Mouse (Mus musculus): ENCODE measurements around the gene Dag1. TPM values are rescaled to one million over a fixed set of nuclear protein-coding genes. Genes with fewer than 3 reads are reported as not detected.

Dag1 gene
- polyA plus RNA-seq, 1 experiment from 2014 or later = 63.3 TPM

DNA sequence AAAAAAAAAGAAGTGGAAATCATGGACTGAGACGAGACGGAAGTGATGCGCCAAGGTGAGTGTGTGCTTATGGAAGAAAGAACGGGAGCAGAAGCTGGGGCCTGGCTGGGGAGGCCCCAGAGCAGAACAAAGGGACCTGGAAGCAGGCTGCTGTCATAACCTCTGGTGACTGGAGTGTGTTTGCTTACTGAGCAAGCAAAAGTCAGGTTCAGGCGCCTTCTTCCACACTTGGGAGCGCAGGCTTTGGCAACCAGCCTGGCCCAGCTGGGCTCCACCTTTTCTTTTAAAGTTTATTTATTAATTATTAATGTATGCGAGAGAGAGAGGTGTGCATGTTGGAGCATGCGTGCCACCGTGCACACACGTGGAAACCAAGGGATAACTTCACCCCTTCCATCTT is 94.0 kb downstream of the Dag1 start:
- no peak overlapping the region for H3K27ac ChIP-seq
- no peaks in the 10 kb centered on the region for H3K27me3 ChIP-seq
- 0 out of 2 replicates have a peak, but pooled peaks cover 5% of the 10 kb centered on the region for H3K9me3 ChIP-seq
- H3K36me3 ChIP-seq = no peaks in the 10 kb centered on the region
- no peak overlapping the region for H3K9ac ChIP-seq
- ATAC-seq (ENCODE audit: low FRiP score, low read depth) = no peak
- no peak overlapping the region for H3K4me2 ChIP-seq (replicated peaks)
- WGBS = 85% methylated on average over 10 of the region's 10 CpGs
- no peaks in the 10 kb centered on the region for H3K4me1 ChIP-seq
- H3K4me3 ChIP-seq = no peak overlapping the region

DNA sequence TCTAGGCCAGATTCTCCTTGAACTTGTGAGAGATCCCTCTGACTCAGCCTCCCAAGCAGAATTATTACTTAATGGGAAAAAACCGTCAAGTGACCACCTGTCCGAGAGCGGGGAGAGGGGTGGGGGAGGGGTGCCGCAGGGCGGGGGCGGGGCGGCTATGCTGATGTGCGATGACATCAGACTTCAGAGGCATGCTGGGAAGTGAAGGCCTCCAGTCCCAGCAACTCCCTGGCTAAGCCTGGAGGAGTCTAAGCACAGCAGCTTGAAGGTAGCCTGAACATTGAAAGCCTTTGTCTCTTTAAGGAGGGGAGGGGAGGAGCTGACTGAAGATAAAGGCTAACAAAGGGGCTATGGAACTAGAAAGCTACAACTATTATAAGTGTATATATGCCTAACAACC is 98.6 kb downstream of the Dag1 start:
- Histone ChIP-seq H3K9me3 (0 out of 2 replicates have a peak, but pooled peaks cover 5% of the 10 kb centered on the region), H3K4me3 (no peak overlapping the region), H3K4me1 (no peaks in the 10 kb centered on the region), H3K4me2 (replicated peaks) (no peak overlapping the region), H3K9ac (no peak overlapping the region), H3K36me3 (no peaks in the 10 kb centered on the region), H3K27ac (no peak overlapping the region), H3K27me3 (peaks cover under 1% of the 10 kb centered on the region; the same call in 1 of the 2 replicates)
- ATAC-seq (ENCODE audit: low FRiP score, low read depth) = no peak
- WGBS = 46% methylated on average over 8 of the region's 8 CpGs

DNA sequence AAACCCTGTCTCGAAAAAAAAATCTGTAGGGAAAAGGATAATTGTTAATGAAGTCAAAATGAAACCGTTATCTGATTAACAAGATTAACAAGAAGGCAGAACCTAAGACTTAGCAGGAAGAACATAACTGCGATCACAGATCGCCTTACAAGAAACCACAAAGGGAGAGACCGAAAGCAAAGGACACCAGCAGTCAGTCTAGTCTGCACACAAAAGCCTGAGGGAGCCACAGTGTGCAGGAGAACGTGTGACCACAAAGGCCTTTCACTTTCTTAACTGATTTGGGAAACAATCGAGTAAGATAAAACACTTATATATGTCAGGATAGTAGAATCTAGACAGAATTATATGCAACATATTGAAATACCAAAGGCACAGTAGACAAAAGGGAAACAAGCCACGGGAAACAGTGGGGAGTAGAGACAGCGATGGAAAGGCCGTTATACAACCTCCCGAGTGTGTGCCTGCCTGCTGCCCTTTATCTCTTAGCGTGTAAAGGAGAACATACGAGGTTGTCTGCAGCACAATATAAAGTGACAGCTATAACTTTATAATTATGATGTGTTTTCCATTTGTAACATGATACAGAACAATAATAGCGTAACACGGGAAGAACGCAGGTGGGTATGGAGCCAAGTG is 100.0 kb downstream of the Dag1 start:
- no peak for ATAC-seq (ENCODE audit: low FRiP score, low read depth)
- WGBS = 83% methylated on average over 16 of the region's 16 CpGs
- peaks cover 4% of the 10 kb centered on the region; the same call in 1 of the 2 replicates for H3K27me3 ChIP-seq
- no peaks in the 10 kb centered on the region for H3K36me3 ChIP-seq
- no peak overlapping the region for H3K4me2 ChIP-seq (replicated peaks)
- 0 out of 2 replicates have a peak, but pooled peaks cover 5% of the 10 kb centered on the region for H3K9me3 ChIP-seq
- no peak overlapping the region for H3K9ac ChIP-seq
- H3K27ac ChIP-seq = no peak overlapping the region
- no peaks in the 10 kb centered on the region for H3K4me1 ChIP-seq
- H3K4me3 ChIP-seq = no peak overlapping the region

DNA sequence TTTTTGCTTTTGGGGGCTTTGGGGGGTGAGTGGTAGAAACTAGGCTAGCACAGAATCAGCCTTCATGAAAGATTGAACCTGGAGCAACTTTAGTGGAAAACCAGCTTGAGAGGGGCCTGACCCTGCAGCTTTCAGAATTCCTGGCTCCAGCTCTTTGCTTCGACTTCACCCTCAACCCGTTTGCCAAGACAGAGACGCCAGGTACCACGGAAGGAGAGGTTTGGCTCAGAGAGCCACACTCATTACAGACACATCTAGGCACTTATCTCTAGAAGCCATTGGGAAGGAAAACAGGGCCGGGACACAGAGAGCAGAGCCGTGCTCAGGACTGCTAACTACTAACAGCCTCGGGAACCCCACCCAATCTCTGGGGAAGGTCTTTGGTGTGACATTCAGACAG is 105.9 kb downstream of the Dag1 start:
- no peak overlapping the region for H3K27ac ChIP-seq
- WGBS = 69% methylated on average over 7 of the region's 7 CpGs
- H3K27me3 ChIP-seq = peaks cover 4% of the 10 kb centered on the region; the same call in 1 of the 2 replicates
- H3K4me2 ChIP-seq (replicated peaks) = no peak overlapping the region
- ATAC-seq (ENCODE audit: low FRiP score, low read depth) = no peak
- no peak overlapping the region for H3K4me3 ChIP-seq
- H3K9ac ChIP-seq = no peak overlapping the region
- H3K9me3 ChIP-seq = no peaks in the 10 kb centered on the region
- no peaks in the 10 kb centered on the region for H3K4me1 ChIP-seq
- H3K36me3 ChIP-seq = no peaks in the 10 kb centered on the region

DNA sequence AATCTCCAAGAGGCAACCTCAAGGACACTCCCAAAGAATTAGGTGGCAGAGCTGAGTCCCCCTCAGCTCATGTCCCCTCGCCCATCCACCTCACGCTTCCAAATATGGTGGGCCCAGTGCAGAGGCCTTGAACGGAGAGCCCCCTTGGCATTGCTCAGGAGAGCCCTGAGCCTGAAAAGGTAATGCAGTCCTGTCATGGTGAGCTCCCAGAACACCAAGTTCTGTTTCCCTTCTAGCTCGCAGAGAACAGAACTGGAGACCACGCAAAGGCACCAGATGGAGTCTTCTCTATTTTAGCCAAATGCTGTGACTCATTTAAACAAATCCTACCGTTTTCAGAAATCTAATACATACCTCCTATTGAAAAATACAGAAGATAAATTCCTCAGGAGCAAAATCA is 106.3 kb downstream of the Dag1 start:
- Histone ChIP-seq H3K9ac (no peak overlapping the region), H3K9me3 (no peaks in the 10 kb centered on the region), H3K4me1 (no peaks in the 10 kb centered on the region), H3K27me3 (peaks cover 4% of the 10 kb centered on the region; the same call in 1 of the 2 replicates), H3K4me3 (no peak overlapping the region), H3K27ac (no peak overlapping the region), H3K4me2 (replicated peaks) (no peak overlapping the region), H3K36me3 (no peaks in the 10 kb centered on the region)
- 89% methylated on average over 6 of the region's 6 CpGs for WGBS
- no peak for ATAC-seq (ENCODE audit: low FRiP score, low read depth)

DNA sequence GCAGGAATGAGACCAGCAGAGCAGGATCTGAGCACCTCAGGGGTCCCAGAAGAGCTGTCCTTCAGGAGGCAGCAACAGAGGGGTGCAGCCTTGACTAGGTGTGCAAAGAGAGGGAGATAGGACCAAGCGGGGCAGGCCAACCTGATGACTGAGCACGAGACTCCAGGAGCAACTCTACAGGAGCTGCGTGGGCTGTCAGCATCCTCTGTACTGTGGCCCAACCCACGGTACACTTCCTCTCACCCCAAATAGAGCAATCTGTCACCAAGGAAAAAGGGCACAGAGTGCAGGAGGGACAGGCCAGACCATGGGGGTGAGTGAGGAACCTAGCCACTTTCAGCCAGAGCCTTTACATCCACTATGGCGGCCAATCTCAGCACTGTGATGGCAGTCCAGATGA is 107.0 kb downstream of the Dag1 start:
- Histone ChIP-seq H3K36me3 (no peaks in the 10 kb centered on the region), H3K4me2 (replicated peaks) (no peak overlapping the region), H3K27me3 (peaks cover 4% of the 10 kb centered on the region; the same call in 1 of the 2 replicates), H3K4me3 (no peak overlapping the region), H3K9me3 (no peaks in the 10 kb centered on the region), H3K9ac (no peak overlapping the region), H3K27ac (no peak overlapping the region), H3K4me1 (no peaks in the 10 kb centered on the region)
- WGBS = 93% methylated on average over 5 of the region's 5 CpGs
- ATAC-seq (ENCODE audit: low FRiP score, low read depth) = no peak

DNA sequence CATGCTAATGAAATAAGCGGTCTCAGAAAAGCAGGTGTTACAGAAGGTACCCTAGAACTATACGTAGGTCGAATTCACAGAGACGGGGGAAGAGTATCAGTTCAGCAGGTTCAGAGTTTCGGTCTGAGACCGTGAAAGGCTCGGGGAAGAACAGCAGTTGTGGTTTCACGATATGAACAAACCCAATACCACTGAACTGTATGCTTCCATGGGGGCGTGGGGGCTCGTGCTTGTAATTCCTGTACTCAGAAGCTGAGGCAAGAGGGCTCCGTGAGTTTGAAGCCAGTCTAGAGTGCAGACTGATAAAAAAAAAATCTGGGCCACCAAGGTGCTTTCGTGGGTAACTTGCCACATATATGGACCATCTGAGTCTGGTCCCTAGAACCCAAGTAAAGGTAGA is 108.9 kb downstream of the Dag1 start:
- Histone ChIP-seq H3K9me3 (peaks cover 9% of the 10 kb centered on the region; the same call in 1 of the 2 replicates), H3K27ac (no peak overlapping the region), H3K4me3 (no peak overlapping the region), H3K4me2 (replicated peaks) (no peak overlapping the region), H3K4me1 (no peaks in the 10 kb centered on the region), H3K9ac (no peak overlapping the region), H3K36me3 (no peaks in the 10 kb centered on the region), H3K27me3 (peaks cover under 1% of the 10 kb centered on the region; the same call in 1 of the 2 replicates)
- ATAC-seq (ENCODE audit: low FRiP score, low read depth) = no peak
- WGBS = 83% methylated on average over 12 of the region's 12 CpGs

Other genes with a start within 250 kb of the Dag1 start
- gene Gmppb, start 214.7 kb downstream of the Dag1 start, polyA plus RNA-seq (2015; fragmentation: Nextera tagmentation; extraction: Ambion mirVana) = 34.1 and 36.2 TPM in 2 replicates
- gene Amigo3, start 210.8 kb downstream of the Dag1 start, polyA plus RNA-seq (2015; fragmentation: Nextera tagmentation; extraction: Ambion mirVana) = 3.1 and 4.4 TPM in 2 replicates
- 0.20 and 0.51 TPM in 2 replicates for gene Mst1, start 183.5 kb downstream of the Dag1 start, polyA plus RNA-seq (2015; fragmentation: Nextera tagmentation; extraction: Ambion mirVana)
- gene Rnf123, start 180.6 kb downstream of the Dag1 start, polyA plus RNA-seq (2015; fragmentation: Nextera tagmentation; extraction: Ambion mirVana) = 31.2 and 35.2 TPM in 2 replicates
- 42.5 and 47.3 TPM in 2 replicates for gene Apeh, start 169.4 kb downstream of the Dag1 start, polyA plus RNA-seq (2015; fragmentation: Nextera tagmentation; extraction: Ambion mirVana)
- 0.88 and 0.89 TPM in 2 replicates for gene Bsn, start 73.6 kb downstream of the Dag1 start, polyA plus RNA-seq (2015; fragmentation: Nextera tagmentation; extraction: Ambion mirVana)
- 53.0 and 54.0 TPM in 2 replicates for gene Nicn1, start 26.5 kb upstream of the Dag1 start, polyA plus RNA-seq (2015; fragmentation: Nextera tagmentation; extraction: Ambion mirVana)
- gene Amt, start 32.9 kb upstream of the Dag1 start, polyA plus RNA-seq (2015; fragmentation: Nextera tagmentation; extraction: Ambion mirVana) = 13.5 and 13.7 TPM in 2 replicates
- 426 and 428 TPM in 2 replicates for gene Rhoa, start 42.2 kb upstream of the Dag1 start, polyA plus RNA-seq (2015; fragmentation: Nextera tagmentation; extraction: Ambion mirVana)
- 30.3 and 35.8 TPM in 2 replicates for gene Tcta, start 42.2 kb upstream of the Dag1 start, polyA plus RNA-seq (2015; fragmentation: Nextera tagmentation; extraction: Ambion mirVana)
- gene Gpx1, start 74.9 kb upstream of the Dag1 start, polyA plus RNA-seq (2015; fragmentation: Nextera tagmentation; extraction: Ambion mirVana) = 633 and 719 TPM in 2 replicates
- 115 and 116 TPM in 2 replicates for gene Usp4, start 83.9 kb upstream of the Dag1 start, polyA plus RNA-seq (2015; fragmentation: Nextera tagmentation; extraction: Ambion mirVana)
- 0.52 and 0.99 TPM in 2 replicates for gene 1700102P08Rik, start 128.8 kb upstream of the Dag1 start, polyA plus RNA-seq (2015; fragmentation: Nextera tagmentation; extraction: Ambion mirVana)
- gene Ccdc36, start 164.5 kb upstream of the Dag1 start, polyA plus RNA-seq (2015; fragmentation: Nextera tagmentation; extraction: Ambion mirVana) = 1.6 and 2.0 TPM in 2 replicates
- gene BC048562, start 172.5 kb upstream of the Dag1 start, polyA plus RNA-seq (2015; fragmentation: Nextera tagmentation; extraction: Ambion mirVana) = not detected in 2 replicates
- gene Ccdc71, start 196.6 kb upstream of the Dag1 start, polyA plus RNA-seq (2015; fragmentation: Nextera tagmentation; extraction: Ambion mirVana) = 57.7 and 59.7 TPM in 2 replicates
- 37.8 and 38.9 TPM in 2 replicates for gene Klhdc8b, start 197.6 kb upstream of the Dag1 start, polyA plus RNA-seq (2015; fragmentation: Nextera tagmentation; extraction: Ambion mirVana)
- 47.1 and 62.6 TPM in 2 replicates for gene Lamb2, start 215.8 kb upstream of the Dag1 start, polyA plus RNA-seq (2015; fragmentation: Nextera tagmentation; extraction: Ambion mirVana)
- 68.3 and 75.9 TPM in 2 replicates for gene Usp19, start 226.6 kb upstream of the Dag1 start, polyA plus RNA-seq (2015; fragmentation: Nextera tagmentation; extraction: Ambion mirVana)
- 108 and 111 TPM in 2 replicates for gene Qars, start 243.7 kb upstream of the Dag1 start, polyA plus RNA-seq (2015; fragmentation: Nextera tagmentation; extraction: Ambion mirVana)

All from limb, embryonic 13.5 days (tissue).